Mouse (Mus musculus): ENCODE measurements around the gene Tchh. TPM values are rescaled to one million over a fixed set of nuclear protein-coding genes. Genes with fewer than 3 reads are reported as not detected.
"Not testable (repeated sequence)": the region's sequence is repeated elsewhere in the genome, so short reads cannot be mapped to it uniquely, and the experiment has no call there.

The Tchh gene
- polyA plus RNA-seq, 1 experiment from 2014 or later: 1.4 TPM

DNA sequence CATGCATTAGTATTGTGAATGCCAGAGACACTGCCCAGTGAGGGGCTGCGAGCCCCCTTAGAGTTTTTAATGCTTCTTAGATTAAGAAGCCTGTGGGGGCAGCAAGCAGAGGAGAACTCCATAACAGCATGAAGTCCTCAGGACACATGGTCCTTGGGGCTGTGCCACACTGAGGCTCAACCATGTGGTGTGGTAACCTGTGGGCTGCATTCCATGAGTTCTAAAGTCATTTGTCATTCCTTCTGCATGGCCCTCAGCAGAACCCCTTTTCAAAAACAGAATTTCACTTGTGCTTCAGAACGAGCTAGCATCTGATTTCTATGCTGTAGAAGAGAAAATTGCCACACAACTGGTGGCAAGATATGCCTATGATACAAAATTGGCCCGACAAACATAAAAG lies 50.0 kb downstream of the Tchh start:
- Histone ChIP-seq H3K4me2 (no peak overlapping the region), H3K9ac (no peak overlapping the region), H3K4me3 (ENCODE audit: low read depth, low read length) (no peak overlapping the region), H3K27ac (ENCODE audit: low read depth) (no peak overlapping the region), H3K9me3 (ENCODE audit: low read depth, low read length) (no peaks in the 10 kb centered on the region), H3K4me1 (ENCODE audit: insufficient read depth) (no peaks in the 10 kb centered on the region), H3K36me3 (ENCODE audit: insufficient read depth) (no peaks in the 10 kb centered on the region), H3K27me3 (ENCODE audit: insufficient read depth, low read length) (no peaks in the 10 kb centered on the region)
- no peak for TF ChIP-seq CTCF (IDR thresholded peaks at IDR 0.05; ENCODE audit: low read depth)
- 71% methylated on average over 3 of the region's 3 CpGs for WGBS
- no peak for ATAC-seq (ENCODE audit: insufficient read depth)
- no peak for DNase-seq

DNA sequence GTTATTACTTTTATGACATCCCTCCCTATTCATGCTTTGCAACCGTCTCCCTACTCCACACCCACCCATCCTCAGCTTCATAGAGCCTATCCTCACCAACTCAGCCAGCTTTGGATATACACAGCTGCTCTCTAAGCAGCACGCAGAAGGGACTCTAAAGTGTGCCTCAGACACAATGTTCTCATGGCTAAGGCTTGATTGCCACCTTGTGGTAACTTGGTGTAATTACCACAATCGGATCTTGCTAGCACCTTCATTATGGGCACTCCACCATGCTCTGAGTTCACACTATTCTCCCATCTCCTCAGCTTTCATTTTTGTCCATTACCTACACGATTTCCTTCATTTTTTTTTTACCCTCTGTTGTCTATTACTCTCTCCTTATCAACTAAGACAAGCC lies 51.9 kb downstream of the Tchh start:
- WGBS: under 1% methylated on average over 4 of the region's 4 CpGs
- H3K9me3 ChIP-seq (ENCODE audit: low read depth, low read length): no peaks in the 10 kb centered on the region
- H3K4me3 ChIP-seq (ENCODE audit: low read depth, low read length): no peak overlapping the region
- H3K4me2 ChIP-seq: no peak overlapping the region
- no peaks in the 10 kb centered on the region for H3K36me3 ChIP-seq (ENCODE audit: insufficient read depth)
- peak; percentile 93 for DNase-seq
- no peaks in the 10 kb centered on the region for H3K27me3 ChIP-seq (ENCODE audit: insufficient read depth, low read length)
- peak; percentile 86 for ATAC-seq (ENCODE audit: insufficient read depth)
- TF ChIP-seq CTCF (IDR thresholded peaks at IDR 0.05; ENCODE audit: low read depth): peak; percentile 94
- no peak overlapping the region for H3K27ac ChIP-seq (ENCODE audit: low read depth)
- H3K9ac ChIP-seq: no peak overlapping the region
- no peaks in the 10 kb centered on the region for H3K4me1 ChIP-seq (ENCODE audit: insufficient read depth)

- H3K9me3 ChIP-seq (ENCODE audit: low read depth, low read length); ATAC-seq (ENCODE audit: insufficient read depth); H3K36me3 ChIP-seq (ENCODE audit: insufficient read depth); H3K4me2 ChIP-seq; H3K27ac ChIP-seq (ENCODE audit: low read depth); DNase-seq; H3K4me1 ChIP-seq (ENCODE audit: insufficient read depth); H3K9ac ChIP-seq; H3K27me3 ChIP-seq (ENCODE audit: insufficient read depth, low read length); H3K4me3 ChIP-seq (ENCODE audit: low read depth, low read length): not testable (repeated sequence)
- 21% methylated on average over 5 of the region's 5 CpGs for WGBS
- peak; percentile 36; the same call in 1 of the 2 replicates for TF ChIP-seq CTCF (IDR thresholded peaks at IDR 0.05; ENCODE audit: low read depth)
Observed at GRCm38 (mm10) chr3:93494774-93495173, 52.6 kb downstream of the Tchh start.

DNA sequence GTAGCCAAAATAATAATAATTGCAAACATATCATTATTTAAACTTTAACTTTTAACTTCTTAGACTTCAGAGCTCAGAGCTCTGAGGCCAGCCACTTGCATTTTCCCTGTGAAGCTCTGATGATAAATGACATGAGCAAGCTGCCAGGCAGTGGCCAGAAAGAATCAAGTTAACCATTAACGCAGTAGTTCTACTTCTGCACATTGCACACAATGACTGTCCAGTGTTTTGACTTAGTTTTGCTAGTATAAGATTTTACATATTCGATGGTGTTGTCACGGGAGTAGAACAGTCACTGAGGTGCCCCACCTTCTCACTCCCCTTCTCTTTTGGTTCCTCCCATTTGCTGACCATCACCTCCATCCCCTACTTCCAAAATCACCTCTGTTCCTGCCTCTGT lies 55.0 kb downstream of the Tchh start:
- no peaks in the 10 kb centered on the region for H3K36me3 ChIP-seq (ENCODE audit: insufficient read depth)
- H3K27ac ChIP-seq (ENCODE audit: low read depth): no peak overlapping the region
- no peak overlapping the region for H3K4me2 ChIP-seq
- TF ChIP-seq CTCF (IDR thresholded peaks at IDR 0.05; ENCODE audit: low read depth): no peak
- ATAC-seq (ENCODE audit: insufficient read depth) (no peak), DNase-seq (peak; percentile 13)
- no peak overlapping the region for H3K4me3 ChIP-seq (ENCODE audit: low read depth, low read length)
- H3K27me3 ChIP-seq (ENCODE audit: insufficient read depth, low read length): no peaks in the 10 kb centered on the region
- no peaks in the 10 kb centered on the region for H3K9me3 ChIP-seq (ENCODE audit: low read depth, low read length)
- H3K4me1 ChIP-seq (ENCODE audit: insufficient read depth): no peaks in the 10 kb centered on the region
- no peak overlapping the region for H3K9ac ChIP-seq
- WGBS: 59% methylated on average over 3 of the region's 3 CpGs

Small RNA genes within 50 kb of the gene (microRNA-seq; reads per million reads assigned to microRNA genes)
- not detected for gene Gm22752 (ENCODE audit: borderline number of aligned reads)

Other genes starting within 250 kb of the Tchh start
- gene Flg2, start 245.1 kb upstream of the Tchh start, polyA plus RNA-seq (2014; fragmentation: Nextera tagmentation; extraction: Ambion mirVana): not detected in 2 replicates
- not detected in 2 replicates for gene Flg, start 168.8 kb upstream of the Tchh start, polyA plus RNA-seq (2014; fragmentation: Nextera tagmentation; extraction: Ambion mirVana)
- gene Hrnr, start 122.6 kb upstream of the Tchh start, polyA plus RNA-seq (2014; fragmentation: Nextera tagmentation; extraction: Ambion mirVana): not detected in 2 replicates
- gene Rptn, start 48.6 kb upstream of the Tchh start, polyA plus RNA-seq (2014; fragmentation: Nextera tagmentation; extraction: Ambion mirVana): not detected in 2 replicates
- not detected in 2 replicates for gene Tchhl1, start 26.4 kb downstream of the Tchh start, polyA plus RNA-seq (2014; fragmentation: Nextera tagmentation; extraction: Ambion mirVana)
- gene S100a11, start 78.2 kb downstream of the Tchh start, polyA plus RNA-seq (2014; fragmentation: Nextera tagmentation; extraction: Ambion mirVana): 861 and 982 TPM in 2 replicates
- gene S100a10, start 112.8 kb downstream of the Tchh start, polyA plus RNA-seq (2014; fragmentation: Nextera tagmentation; extraction: Ambion mirVana): 196 and 220 TPM in 2 replicates
- not detected in 2 replicates for gene Tdpoz2, start 210.4 kb downstream of the Tchh start, polyA plus RNA-seq (2014; fragmentation: Nextera tagmentation; extraction: Ambion mirVana)
- not detected in 2 replicates for gene Tdpoz1, start 234.0 kb downstream of the Tchh start, polyA plus RNA-seq (2014; fragmentation: Nextera tagmentation; extraction: Ambion mirVana)

Data from lung, embryonic 14.5 days (tissue).